ENCODE assay signal across 12 mouse cellular contexts in the genomic region with DNA sequence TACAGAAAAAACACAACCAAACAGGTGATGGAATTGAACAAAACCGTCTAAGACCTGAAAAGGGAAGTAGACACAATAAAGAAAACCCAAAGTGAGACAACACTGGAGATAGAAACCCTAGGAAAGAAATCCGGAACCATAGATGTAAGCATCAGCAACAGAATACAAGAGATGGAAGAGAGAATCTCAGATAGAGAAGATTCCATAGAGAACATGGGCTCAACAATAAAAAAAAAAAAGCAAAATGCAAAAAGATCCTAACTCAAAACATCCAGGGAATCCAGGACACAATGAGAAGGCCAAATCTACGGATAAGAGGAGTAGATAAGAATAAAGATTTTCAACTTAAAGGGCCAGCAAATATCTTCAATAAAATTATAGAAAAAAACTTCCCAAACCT. TPM values are rescaled to one million over a fixed set of nuclear protein-coding genes. Genes with fewer than 3 reads are reported as not detected.
"Had no signal": no experiment of that assay in that cellular context is flagged by ENCODE, and none has a peak within 500 bp of the region (broad histone marks: within the 10 kb centered on the region; RNA-seq: fewer than 3 reads in every experiment).

A gene (minus strand): TSS at position 101 of the 400 bp plus-strand sequence.

RNA-seq across cellular contexts. Expression of the gene that starts here (rescaled TPM):
- polyA plus RNA-seq: liver, embryonic 13.5 days; liver, embryonic 15.5 days; liver, postnatal 0 days; lung, adult 2 months; lung, embryonic 15.5 days; lung, postnatal 0 days; macrophage; midbrain, embryonic 11.5 days; midbrain, embryonic 13.5 days; midbrain, embryonic 15.5 days; neural tube, embryonic 13.5 days; stomach, embryonic 14.5 days had no signal
